Mouse (Mus musculus) frontal cortex, postnatal 25 days (tissue): ENCODE results near the gene Uggt1.
A peak's percentile ranks its signal among the peaks of the same experiment; 100 is the strongest.

Experiments
- DNase-seq, 2 experiments: peaks; one replicate each; pipeline ENCODE4 v3.0.0; 2022; ENCODE audit warnings: low spot score in 2 of 2

Uggt1 gene

DNA sequence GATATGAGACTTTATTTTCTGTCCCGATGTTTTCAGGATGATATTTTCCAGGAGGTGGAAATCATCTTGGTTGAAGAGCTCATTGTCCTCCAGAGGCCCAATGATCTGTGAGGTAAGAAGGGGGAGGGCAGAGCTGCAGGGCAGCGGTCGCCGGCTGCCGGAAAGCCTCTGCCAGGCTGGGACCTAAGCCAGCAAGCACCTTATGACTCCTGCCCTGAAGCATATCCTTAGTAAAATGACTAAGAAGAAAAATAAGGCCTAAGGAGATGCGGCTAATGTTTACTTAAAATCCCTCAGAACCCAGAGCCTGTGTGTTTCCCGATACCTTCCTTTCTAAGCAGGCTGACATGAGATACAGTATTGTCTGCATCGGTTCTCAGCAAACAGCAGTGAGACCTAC lies 71.1 kb downstream of the Uggt1 start:
- no peak for DNase-seq

DNA sequence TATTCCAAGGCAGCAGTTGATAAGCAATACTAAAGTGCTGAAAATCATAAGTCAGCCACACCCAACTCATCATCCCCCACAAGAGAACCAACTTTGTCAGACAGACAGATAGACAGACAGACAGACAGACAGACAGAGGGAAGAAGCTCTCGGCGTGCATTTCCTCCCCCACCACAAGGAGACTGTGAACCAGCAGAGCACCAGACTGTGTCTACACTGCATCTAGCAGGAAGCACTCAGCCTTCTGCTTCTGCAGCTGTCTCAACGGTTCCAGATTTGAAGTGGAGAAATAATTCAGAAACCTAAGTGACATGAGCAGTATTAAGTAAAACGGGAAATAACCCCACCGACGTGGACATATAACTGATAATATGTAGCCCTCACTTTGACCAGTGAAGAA lies 71.6 kb downstream of the Uggt1 start:
- DNase-seq, result no peak

DNA sequence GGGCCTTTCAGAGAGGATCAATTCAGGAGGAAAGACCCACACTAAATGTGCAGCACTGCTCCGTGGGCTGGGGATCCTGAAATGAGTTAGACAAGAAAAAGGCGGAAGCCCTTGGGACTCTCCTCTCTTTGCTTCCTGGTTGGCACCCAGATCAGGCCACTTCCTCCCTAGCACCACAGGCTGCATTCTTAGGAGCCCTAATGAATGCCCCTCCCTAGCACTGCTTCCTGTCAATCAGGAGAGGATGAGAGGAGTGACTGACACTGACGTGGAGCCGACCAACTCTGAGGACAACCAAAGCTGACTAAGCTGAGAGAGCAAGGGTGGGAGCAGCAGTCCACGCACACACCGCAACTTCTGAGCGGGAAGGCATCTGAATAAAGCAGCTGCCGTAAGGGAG lies 81.8 kb downstream of the Uggt1 start:
- no peak for DNase-seq

DNA sequence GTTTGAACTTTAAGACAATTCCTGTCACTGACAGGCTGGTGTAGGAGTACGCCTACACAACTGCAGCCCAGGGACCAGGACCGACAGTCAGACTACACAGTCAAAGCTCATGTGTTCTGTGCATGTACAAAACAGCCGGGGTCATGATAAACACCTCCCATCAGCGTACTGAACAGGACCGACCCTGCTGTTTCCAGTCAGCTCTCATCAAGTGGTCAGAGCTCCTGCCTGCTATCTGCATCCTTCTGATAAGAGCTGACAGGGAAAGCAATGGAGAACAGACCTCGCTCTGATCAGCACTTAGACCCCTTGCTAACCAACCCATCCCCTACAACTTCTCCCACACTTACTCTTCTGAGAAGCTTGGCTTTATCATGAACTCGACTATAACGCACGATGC lies 83.3 kb downstream of the Uggt1 start:
- DNase-seq, result no peak

DNA sequence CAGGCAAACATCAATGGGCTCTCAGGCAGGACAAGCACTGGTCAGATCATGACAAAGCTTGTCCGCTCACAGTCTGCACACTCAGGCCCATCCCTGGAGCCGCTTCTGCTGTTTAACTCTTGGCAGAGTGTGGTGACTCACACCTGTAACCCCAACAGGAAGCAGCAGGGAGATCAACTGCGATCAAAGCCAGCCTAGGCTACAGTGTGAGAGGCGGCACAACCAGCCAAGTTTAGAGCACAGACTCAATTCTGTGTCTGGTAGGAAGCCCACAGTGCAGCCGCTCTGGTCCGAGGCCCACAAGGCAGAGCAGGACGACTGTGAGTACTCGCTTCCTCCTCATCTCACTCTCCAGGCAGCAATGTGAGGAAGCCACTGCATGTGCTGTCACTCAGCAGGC lies 84.3 kb downstream of the Uggt1 start:
- no peak for DNase-seq

DNA sequence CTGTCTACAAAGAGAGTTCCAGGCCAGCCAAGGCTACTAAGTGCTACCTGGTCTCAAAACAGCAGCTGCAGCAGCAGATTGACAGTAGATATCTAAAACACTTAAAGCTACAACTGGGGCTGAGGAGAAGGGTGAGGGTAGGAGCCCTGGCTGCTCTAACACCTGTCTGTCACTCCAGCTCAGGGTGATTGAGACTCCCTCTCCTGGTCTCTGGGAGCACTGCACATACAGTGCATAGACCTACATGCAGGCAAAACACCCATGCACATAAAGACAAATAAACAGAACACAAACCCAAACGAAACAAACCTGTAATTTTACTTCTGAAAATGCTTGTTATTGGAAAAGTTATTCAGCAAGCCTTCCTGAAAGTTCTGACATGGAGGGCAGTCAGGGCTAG lies 95.1 kb downstream of the Uggt1 start:
- peak in 1 of 2 experiments; percentile 28 for DNase-seq

DNA sequence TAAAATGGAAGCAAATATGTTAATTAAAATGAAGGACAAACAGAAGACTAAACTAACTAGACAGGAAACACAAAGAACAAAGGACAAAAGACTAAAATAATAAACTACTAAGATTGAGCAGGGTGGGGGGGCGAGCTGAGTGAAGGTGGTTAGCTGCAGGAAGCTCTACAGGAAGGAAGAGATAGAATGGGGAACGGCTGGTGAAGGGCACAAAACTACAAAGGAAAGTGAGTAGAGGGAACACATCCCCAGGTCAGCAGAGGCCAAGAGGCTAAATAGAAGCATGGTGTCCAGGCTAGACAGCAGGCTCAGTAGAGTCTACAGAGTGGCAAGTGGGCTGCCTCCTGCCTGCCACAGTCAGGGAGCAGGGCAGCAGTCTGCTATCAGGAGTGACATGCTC lies 95.7 kb downstream of the Uggt1 start:
- no peak for DNase-seq

DNA sequence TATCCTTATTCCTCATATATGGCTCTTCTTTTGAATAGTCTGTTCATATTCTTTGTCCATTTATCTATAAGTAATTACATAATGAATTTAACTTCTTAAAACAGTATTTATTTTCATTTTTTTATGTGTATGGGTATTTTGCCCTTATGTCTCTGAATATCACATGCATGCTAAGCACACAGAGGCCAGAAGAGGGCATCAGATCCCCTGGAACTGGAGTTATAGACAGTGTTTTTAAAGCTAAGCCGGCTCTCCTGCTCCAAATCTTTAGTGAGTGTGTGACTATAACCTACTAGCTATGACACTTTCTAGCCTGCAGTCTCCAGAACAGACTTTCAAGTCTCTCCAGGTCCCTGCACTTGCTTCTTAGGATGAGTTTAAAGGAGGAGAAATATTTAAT lies 99.5 kb downstream of the Uggt1 start:
- DNase-seq, result peak; percentile 30 to 34

DNA sequence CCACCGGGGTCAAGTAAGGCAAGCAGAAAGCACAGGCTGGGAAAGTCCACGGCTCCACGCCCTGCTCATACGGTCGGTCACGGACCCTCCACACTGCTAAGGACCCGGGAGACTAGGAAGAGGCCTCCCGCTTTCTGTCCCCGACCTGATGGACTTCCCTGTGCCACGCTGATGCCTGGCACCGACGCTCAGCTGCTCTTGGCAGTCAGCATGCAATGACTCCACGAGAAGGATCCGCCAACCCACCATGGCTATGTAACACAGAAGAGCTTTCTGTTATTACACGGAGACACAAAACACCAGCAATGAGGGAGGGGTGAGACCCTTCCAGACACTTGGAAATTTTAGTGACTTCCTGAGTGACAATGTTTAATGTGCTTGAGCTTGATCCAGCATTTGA lies 104.2 kb downstream of the Uggt1 start:
- DNase-seq, result no peak

DNA sequence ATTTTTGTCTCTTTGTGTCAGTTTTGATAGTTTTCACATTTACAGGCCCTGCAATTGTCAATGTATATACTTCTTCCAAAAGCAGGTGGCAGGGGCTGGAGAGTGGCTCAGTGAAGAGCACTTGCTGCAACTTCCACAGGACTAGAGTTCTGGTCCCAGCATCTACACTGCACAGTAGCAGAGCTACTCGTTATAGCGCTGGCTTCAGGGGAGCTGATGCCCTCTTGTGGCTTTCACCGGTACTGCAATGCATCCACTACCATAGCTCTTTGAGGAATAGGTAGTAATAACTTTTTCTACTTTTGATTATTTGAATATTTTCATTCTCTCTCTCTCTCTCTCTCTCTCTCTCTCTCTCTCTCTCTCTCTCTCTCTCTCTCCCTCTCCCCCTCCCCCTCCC lies 109.9 kb downstream of the Uggt1 start:
- peak; percentile 60 to 82 for DNase-seq

DNA sequence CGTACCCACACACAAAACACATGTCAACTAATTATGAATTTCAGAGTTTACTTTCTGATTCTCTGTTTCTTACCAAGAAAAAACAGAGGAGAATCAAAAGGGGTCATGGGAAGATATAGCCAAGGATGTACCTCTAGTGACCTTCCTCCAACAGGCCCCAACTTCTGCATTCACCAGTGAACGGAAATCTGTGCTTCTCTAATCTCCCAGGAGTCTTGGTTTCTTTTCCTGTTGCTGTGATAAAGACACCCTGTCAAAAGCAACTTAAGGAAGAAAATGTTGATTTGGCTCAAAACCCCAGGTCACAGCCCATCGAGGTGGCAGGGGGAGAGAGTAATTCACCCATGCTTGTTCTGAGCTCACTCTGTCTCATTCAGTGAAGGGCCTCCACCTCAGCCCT lies 110.9 kb downstream of the Uggt1 start:
- DNase-seq, result no peak

DNA sequence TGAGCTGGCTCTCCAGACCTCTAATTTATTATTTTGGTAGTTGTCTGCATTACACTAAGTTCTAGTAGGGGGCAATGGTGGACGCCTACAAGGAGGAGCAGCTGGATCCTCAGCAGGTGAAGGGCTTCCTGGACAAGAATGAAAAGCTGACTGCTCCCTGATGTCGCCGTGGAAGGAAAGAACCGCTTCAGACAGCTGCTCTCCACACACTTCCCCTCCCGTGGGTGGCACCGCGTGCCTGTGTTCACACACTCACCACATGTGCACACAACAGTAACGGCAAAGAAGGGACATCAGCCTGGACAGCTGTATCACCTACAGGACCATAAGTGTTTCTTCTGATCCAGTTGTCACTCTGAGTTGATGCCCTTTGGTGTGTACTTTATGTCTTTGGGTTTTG lies 111.5 kb downstream of the Uggt1 start:
- DNase-seq, result no peak

DNA sequence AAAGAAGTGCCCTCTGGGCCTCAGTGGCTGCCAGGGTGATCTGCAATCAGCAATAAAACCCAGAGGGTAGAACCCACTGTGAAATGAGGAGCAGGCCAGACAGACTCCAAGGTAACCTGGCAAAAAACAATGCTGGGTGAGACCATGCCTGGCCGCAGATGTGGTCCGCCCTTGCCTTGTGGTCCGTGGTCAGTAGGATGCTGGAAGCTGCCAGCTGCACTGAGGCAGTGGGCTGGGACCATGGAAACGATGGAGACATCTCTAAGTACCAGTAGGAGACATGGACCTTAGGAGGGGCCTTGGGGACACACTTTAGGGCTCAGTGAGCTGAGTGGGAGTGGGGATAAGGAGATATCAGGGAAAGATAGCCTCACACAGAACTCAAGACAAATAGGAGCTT lies 112.3 kb downstream of the Uggt1 start:
- no peak for DNase-seq

DNA sequence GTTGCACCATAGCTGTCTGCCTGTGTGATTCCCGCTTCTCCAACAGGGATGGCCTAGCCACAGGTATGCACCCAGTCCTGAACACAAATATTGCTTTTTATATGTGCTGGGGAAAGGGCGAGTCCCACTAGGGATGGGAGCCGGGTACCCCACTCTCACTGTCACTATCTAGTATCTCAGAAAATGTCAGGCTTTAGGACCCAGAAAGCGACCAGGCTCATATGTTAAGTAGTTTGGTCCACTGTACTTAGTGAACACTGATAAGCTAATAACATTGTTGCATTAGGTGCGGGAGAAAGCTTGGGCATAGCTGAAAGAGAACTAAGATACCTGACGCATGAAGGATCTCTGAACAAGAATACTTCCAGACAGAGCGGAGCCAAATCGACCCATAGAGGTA lies 112.8 kb downstream of the Uggt1 start:
- DNase-seq, result no peak

DNA sequence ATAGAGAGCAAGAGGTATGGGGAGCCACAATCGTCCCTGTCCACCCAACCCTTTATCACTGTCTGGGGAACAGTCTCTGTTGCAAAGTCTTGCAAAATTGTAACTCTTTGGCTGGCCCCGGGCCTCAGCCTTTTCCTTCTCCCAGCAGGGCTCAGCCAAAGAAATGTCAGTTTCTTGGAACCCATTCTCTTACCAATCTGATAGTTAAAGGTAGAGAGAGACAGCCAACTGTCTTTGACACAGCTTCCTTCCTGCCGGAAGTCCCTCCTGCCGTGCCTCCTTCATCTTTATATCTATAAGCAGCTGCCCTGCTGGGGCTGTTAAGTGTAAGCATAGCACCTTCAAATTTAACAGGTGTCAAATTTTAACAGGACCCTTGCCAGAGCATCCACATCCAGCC lies 113.4 kb downstream of the Uggt1 start:
- no peak for DNase-seq

DNA sequence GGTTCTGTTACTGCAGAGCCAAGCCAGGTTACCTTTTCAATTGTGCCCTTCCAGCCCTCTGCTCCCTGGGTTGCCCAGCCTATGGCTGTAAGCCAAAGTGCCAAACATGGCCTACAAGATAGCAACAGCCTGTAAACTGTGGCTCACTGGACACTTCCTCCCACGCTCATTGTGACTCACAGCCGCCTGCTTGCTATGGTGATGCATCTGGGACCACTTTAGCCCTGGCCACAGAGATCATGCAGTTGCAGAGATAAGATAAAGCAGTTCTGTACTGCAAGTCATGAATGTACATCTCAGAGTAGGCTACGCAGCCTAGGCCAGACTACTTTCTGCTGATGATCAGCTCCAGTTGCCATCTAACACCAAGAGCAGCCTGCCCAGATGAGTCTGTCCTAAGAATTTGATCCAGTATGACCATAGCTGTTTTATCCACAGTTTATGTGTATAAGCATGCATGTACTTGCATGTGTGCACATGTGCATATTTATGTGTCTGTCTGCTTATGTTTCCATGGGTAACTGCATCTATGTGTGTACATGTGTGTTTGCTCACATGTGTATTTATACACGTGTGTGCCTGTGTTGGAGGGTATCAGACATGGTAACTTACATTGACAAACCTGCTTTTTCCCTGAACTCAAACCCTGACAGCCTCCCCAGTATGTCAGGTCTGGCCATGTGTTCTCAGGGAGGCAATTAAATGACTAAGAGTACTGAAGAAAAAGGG lies 114.0 kb downstream of the Uggt1 start:
- no peak for DNase-seq

DNA sequence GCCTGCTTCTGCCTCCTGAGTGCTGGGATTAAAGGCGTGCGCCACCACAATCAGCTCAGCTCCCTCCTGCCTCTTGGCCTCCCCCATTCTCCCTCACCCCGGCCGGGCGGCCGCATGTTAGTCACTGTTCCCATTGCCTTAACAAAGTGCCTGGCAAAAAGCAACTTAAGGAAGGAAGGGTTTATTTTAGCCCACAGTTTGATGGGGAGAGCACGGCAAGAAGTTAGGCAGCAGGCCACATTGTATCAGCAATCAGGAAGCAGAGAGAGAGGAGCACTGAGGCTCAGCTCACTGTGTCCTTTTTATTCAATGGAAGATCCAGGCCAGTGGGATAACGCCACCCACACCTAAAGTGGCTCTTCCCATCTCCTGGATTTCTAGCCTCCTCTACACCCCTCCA lies 114.6 kb downstream of the Uggt1 start:
- no peak for DNase-seq

DNA sequence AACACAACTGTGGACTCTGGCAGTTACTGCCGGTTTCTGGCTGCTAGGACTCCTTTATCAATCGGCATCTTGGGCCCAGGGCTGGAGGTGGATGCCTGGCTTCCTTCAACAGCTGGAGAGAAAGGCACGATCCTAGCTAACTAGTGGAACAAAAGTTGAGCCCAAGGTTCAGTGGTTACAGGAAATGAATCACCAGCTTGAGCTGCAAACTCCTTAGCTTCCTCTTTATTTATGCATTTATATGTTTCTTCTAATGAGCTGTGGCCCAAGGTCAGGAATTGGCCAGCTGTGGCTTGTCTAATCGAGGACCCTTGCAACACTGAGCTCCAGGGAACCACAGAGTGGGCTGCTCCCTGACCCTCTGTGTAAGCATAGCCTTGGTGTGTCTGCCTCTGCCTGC lies 115.4 kb downstream of the Uggt1 start:
- DNase-seq, result no peak

DNA sequence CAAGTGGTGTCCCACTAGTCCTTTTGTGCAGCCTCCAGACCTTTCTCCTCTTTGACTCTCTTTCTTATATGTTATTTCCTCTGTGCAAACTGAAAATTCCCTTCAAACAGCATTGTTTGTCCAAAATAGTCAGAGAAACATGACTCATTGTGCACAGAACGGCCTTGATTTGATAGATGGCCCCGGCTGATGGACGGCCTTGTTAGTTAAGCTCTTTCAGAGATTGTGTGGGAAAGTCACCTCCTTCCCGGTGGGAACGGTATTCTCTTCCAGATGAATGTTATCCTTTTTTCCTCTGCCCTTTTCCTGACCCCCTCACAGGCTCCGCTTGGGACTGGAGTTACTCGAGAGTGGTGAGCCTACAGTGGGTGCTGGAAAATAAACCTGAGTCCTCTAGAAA lies 119.4 kb downstream of the Uggt1 start:
- no peak for DNase-seq

DNA sequence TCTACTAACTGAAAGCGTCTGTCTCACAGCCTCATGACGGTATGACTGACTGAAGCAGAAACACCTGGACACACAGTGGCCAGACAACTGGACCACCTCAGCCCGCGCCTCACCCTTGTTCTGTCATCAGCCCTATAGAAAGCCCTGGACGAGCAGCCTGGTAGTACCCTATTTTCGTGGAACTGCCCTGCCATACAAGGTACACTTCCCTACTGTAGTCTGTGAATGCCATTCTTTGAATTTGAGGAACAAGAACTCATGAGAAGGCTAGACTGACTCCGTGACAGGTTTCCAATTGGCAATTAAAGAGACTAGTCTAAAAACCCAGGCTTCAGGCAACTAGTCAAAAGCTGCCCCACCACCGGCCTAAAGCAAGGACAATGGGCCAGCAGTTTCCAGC lies 123.3 kb downstream of the Uggt1 start:
- DNase-seq, result no peak

DNA sequence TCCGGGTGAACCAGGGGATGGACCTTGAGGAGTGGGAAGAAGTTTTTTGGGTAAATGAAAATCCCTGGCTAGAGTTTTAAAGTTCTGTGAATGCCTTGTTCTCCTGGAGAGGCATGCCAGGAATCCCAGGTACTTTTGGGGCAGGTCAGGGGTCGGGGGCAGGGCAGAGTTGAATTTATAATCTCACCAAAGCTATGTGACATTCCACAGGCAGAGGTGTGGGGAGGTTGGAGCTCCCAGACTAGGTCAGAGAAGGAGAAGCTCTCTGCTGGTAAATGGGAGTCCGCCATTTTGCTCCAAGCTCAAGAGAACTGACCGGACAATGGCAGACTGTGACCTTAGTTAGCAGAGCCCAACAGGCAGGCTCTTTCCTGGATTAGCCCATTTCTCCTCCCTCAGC lies 125.1 kb downstream of the Uggt1 start:
- DNase-seq, result no peak

DNA sequence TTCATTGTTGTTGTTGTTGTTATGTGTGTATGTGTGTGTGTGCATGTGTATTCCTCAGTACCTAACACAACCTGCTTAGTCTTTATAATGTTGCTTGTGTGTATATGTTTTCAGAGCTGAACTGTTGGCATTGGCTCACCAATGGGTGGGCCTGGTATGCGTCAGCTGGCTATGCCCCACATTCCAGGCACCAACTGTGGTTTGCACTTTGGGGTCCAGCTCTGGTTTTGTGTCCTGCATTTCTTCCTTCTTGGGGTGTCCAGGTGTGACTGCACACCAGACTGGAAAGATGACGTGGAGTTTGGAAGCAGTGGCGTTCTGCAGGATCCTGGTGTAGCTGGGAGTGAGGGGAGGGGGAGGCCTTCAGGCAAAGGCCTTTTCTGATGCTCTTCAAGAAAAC lies 125.6 kb downstream of the Uggt1 start:
- DNase-seq, result no peak

DNA sequence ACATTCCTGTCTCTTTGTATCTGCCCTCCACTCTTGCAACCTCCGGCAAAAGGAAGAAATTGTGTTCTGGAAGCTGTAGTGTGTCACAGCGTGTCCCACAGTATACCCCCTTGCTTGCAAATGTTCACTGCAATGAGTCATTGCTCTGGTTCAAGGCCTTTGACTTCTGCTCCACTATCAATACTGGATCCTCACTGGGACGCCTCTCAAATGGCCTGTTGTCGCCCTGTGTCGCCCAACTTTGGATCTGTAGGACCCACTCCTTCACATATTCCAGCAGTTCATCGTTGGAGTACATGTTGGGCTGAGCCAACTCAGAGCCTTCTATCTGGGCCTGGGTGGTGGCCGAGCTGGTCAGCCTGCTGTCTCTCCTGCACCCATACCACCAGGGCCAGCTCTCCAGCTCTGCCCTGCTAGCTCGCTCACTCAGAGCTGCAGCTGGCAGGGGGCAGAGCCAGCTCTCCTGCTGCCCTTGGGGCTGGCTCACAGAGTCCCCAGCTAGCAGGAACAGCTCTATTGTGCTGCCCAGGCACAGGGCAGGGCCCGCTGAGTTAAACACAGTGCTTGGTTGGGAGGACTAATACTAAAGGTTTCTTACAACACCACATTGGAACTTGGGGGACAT lies 126.3 kb downstream of the Uggt1 start:
- DNase-seq, result no peak

DNA sequence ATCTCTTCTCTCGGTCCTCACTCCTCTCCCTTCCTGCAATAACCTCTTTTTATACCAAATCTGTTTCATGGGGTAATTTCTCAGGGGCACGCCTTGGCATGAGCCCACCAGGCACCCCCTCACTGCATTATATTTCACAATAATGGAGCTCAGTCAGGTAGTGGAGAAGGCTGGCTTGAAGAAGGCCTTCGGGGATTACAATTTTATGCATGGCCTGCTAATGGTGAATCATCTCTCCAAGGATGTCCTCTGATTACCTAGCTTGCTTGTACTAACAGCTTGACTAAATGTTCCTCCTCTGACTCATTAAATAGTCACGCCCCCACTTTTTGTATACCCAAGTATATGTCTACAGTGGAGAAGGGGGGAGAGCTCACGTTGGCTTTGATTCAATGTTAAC lies 128.0 kb downstream of the Uggt1 start:
- no peak for DNase-seq
